Mouse (Mus musculus) MN1 (cell line): ENCODE measurements around the gene 3110009E18Rik.
A peak's percentile ranks its signal among the peaks of the same experiment; 100 is the strongest.

Experiments used
- DNase-seq: peaks from one replicate; pipeline ENCODE4 v3.0.0-alpha.2; 2016; ENCODE audit warnings: low spot score

Gene 3110009E18Rik

GRCm38 (mm10) chr1:120195947-120196346 lies 75.0 kb downstream of the 3110009E18Rik start:
- no peak for DNase-seq

- no peak for DNase-seq
Measured at GRCm38 (mm10) chr1:120196724-120197123, 75.7 kb downstream of the 3110009E18Rik start.

- peak; percentile 57 for DNase-seq
Measured at GRCm38 (mm10) chr1:120197189-120197588, 76.2 kb downstream of the 3110009E18Rik start.

GRCm38 (mm10) chr1:120198151-120198550 lies 77.2 kb downstream of the 3110009E18Rik start:
- DNase-seq = no peak

- DNase-seq = no peak
Measured at GRCm38 (mm10) chr1:120198942-120199341, 78.0 kb downstream of the 3110009E18Rik start.

- no peak for DNase-seq
Measured at GRCm38 (mm10) chr1:120202542-120202941, 81.6 kb downstream of the 3110009E18Rik start.

GRCm38 (mm10) chr1:120203836-120204235 lies 82.8 kb downstream of the 3110009E18Rik start:
- DNase-seq = no peak

GRCm38 (mm10) chr1:120204834-120205233 lies 83.8 kb downstream of the 3110009E18Rik start:
- no peak for DNase-seq

- DNase-seq = no peak
Measured at GRCm38 (mm10) chr1:120207568-120207967, 86.6 kb downstream of the 3110009E18Rik start.

GRCm38 (mm10) chr1:120208502-120209230 lies 87.7 kb downstream of the 3110009E18Rik start:
- no peak for DNase-seq

- DNase-seq = no peak
Measured at GRCm38 (mm10) chr1:120220841-120221240, 99.9 kb downstream of the 3110009E18Rik start.

GRCm38 (mm10) chr1:120221285-120221684 lies 100.3 kb downstream of the 3110009E18Rik start:
- DNase-seq = no peak

GRCm38 (mm10) chr1:120223613-120224012 lies 102.6 kb downstream of the 3110009E18Rik start:
- DNase-seq = no peak

GRCm38 (mm10) chr1:120229723-120230471 lies 108.9 kb downstream of the 3110009E18Rik start:
- no peak for DNase-seq

GRCm38 (mm10) chr1:120231334-120231733 lies 110.3 kb downstream of the 3110009E18Rik start:
- no peak for DNase-seq

GRCm38 (mm10) chr1:120232170-120232569 lies 111.2 kb downstream of the 3110009E18Rik start:
- DNase-seq = no peak

GRCm38 (mm10) chr1:120235631-120236215 lies 114.7 kb downstream of the 3110009E18Rik start:
- no peak for DNase-seq

GRCm38 (mm10) chr1:120236424-120236823 lies 115.4 kb downstream of the 3110009E18Rik start:
- no peak for DNase-seq

- DNase-seq = no peak
Measured at GRCm38 (mm10) chr1:120237068-120237467, 116.1 kb downstream of the 3110009E18Rik start.
